Mouse (Mus musculus): ENCODE data around the gene Zfp827. TPM values are rescaled to one million over a fixed set of nuclear protein-coding genes. Genes with fewer than 3 reads are reported as not detected.

Gene Zfp827
- total RNA-seq, 2 experiments from 2014 or later = 6.7 to 7.4 TPM

Other genes starting within 250 kb of the Zfp827 start
- gene Lsm6, start 207.3 kb upstream of the Zfp827 start, total RNA-seq (2021) = 10 to 100 TPM; 72.2 to 78.6 TPM
- gene 1700011L22Rik, start 220.1 kb downstream of the Zfp827 start, total RNA-seq (2021) = not detected